Mouse (Mus musculus) retina, postnatal 7 days (tissue): Measurements from ENCODE around the gene Gm47955.
"Not testable (repeated sequence)": the region's sequence is repeated elsewhere in the genome, so short reads cannot be mapped to it uniquely, and the experiment has no call there.

Experiments
- DNase-seq: peaks from one replicate; pipeline ENCODE4 v3.0.0-alpha.2; 2012; ENCODE audit warnings: low read depth, low spot score

The Gm47955 gene

DNA sequence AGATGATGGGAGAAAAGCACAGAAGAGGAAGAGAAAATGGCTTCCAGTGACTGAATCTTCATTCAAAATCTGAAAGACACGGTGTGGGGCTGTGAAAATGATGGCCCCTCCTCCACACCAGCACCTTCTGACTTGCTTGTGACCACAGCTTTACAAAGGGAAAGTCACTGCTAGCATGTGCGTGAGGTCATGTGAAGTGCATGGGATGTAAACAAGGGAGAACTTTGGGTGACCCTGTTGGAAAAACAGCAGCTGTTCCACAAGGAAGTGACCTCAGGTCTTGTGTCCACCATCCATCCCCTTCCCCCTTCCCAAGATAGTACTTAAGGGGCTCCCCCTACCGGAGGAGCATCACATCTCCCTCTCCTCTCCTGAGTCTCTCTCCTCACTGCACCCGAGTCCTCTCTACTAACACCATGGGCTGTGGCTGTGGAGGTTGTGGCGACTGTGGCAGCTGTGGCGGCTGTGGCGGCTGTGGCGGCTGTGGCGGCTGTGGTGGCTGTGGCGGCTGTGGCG, at the start of gene Gm47955:
Gm47955 (plus strand) TSS at position 417 of the 516 bp plus-strand sequence.
- no peak for DNase-seq

DNA sequence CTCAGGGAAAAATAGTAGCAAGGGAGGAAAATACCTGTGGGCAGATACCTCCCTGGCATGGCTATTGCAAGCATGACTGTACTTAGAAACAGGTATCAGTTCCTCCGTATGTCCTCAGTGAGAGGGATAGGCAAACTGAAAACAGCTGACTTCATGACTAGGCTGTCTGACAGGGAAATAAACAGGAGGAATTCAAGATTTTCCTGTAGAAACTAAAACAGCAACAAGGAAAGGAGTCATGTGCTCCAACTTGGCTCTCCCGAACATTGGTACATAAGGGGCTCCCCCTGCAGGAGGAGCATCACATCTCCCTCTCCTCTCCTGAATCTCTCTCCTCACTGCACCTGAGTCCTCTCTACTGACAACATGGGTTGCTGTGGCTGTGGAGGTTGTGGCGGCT, 47.1 kb upstream of the Gm47955 start, which contains the start of gene A030005L19Rik:
A030005L19Rik (plus strand) TSS at position 301 of the 400 bp plus-strand sequence.
- DNase-seq: no peak

DNA sequence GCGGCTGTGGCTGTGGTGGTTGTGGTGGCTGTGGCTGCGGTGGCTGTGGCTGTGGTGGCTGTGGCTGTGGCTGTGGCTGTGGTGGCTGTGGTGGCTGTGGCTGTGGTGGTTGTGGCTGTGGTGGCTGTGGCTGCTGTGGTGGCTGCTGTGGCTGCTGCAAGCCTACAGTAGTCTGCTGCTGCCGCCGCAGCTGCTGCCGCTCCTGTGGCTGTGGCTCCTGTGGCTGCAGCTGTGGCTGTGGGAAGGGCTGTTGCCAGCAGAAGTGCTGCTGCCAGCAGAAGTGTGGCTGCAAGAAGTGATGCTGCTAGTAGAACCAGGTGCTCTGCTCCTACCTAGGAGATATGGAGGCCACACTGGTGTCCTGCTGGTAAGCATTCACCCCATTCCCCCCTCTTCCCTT, 46.7 kb upstream of the Gm47955 start:
- DNase-seq: not testable (repeated sequence)

DNA sequence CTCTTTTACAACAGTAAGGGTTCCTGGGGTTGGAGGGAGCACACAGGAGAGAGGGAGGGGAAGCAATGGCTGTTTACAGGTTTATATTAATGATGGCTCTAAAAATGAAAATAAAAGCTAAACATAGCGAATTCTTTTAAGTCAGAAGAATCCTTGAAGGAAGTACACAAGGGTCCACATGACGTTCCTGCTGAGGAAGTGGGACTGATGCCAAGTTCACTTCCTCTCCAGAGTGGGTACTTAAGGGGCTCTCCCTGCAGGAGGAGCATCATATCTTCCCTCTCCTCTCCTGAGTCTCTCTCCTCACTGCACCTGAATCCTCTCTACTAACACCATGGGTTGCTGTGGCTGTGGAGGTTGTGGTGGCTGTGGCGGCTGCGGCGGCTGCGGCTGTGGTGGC, 35.4 kb upstream of the Gm47955 start, which contains the start of gene A030014E15Rik:
A030014E15Rik (plus strand) TSS at position 268 of the 400 bp plus-strand sequence.
- DNase-seq: no peak

DNA sequence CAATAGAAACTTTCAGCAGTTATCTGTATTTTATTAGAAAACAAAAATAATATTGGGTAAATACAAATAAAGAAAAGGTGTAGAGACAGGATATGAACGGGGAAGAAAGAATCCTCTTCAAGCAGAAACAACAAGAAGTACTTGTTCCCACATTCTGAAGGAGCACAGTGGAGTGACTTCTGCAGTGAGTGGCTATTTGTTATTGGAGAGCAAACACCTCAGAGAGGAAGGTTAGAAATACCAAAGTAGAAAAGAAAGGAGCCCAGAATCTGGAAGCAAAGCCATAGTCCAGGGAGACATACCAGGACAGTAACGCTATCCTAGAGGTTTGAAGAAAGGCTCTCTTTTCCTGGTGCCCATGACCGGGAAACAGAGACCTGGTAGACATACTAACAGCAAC, 29.5 kb upstream of the Gm47955 start:
- DNase-seq: not testable (repeated sequence)

DNA sequence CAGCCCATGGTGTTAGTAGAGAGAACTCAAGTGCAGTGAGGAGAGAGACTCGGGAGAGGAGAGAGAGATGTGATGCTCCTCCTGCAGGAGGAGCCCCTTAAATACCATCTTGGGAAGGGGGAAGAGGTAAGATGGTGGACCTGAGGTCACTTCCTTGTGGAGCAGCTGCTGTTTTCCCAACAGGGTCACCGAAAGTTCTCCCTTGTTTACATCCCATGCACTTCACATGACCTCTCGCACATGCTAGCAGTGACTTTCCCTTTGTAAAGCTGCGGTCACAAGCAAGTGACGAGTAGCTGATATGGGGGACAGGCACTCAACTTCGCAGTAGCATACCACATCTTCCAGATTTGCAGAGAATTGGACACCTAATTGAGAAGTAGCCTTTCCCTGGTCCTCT, 28.8 kb upstream of the Gm47955 start, which contains the start of gene Gm6217:
Gm6217 (minus strand) TSS at position 74 of the 400 bp plus-strand sequence.
- not testable (repeated sequence) for DNase-seq

DNA sequence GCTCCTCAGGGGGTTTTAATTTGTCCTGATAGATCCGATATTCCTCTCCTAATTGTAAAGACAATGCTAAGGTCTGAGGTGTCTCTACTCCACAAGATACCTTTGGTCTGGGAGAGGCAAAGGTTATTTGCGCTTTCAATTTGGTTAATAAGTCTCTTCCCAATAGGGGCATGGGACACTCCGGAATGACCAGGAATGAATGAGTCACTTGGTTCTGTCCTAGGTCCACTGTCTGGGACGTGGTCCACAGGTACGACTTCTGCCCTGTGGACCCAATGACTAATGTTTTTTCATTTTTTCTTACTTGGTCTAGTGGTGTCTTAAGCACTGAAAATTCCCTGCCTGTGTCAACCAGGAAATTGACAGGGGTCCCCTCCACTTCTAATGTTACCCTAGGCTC, 21.4 kb upstream of the Gm47955 start:
- no peak for DNase-seq

DNA sequence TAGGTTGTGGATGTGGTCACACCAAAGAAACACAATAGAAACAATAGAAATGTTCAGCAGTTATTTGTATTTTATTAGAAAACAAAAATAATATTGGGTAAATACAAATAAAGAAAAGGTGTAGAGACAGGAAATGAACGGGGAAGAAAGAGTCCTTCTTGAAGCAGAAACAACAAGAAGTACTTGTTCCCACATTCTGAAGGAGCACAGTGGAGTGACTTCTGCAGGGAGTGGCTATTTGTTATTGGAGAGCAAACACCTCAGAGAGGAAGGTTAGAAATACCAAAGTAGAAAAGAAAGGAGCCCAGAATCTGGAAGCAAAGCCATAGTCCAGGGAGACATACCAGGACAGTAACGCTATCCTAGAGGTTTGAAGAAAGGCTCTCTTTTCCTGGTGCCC, 17.6 kb upstream of the Gm47955 start:
- DNase-seq: not testable (repeated sequence)

DNA sequence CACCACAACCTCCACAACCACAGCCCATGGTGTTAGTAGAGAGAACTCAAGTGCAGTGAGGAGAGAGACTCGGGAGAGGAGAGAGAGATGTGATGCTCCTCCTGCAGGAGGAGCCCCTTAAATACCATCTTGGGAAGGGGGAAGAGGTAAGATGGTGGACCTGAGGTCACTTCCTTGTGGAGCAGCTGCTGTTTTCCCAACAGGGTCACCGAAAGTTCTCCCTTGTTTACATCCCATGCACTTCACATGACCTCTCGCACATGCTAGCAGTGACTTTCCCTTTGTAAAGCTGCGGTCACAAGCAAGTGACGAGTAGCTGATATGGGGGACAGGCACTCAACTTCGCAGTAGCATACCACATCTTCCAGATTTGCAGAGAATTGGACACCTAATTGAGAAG, 16.8 kb upstream of the Gm47955 start, which contains the start of gene A030003K21Rik:
A030003K21Rik (minus strand) TSS at position 94 of the 400 bp plus-strand sequence.
- not testable (repeated sequence) for DNase-seq

DNA sequence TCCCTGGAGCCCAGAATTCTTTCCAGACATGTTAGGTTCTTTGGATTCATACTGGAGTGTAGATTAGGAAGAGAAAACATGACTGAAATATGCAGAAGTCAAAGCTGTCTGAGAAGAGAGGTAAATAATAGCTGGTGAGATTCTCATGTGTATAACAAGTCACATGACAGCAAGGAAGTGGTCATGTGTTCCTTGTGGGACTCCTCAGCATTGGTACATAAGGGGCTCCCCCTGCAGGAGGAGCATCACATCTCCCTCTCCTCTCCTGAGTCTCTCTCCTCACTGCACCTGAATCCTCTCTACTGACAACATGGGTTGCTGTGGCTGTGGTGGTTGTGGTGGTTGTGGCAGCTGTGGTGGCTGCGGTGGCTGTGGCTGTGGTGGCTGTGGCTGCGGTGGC, 14.1 kb upstream of the Gm47955 start:
- DNase-seq: not testable (repeated sequence)

DNA sequence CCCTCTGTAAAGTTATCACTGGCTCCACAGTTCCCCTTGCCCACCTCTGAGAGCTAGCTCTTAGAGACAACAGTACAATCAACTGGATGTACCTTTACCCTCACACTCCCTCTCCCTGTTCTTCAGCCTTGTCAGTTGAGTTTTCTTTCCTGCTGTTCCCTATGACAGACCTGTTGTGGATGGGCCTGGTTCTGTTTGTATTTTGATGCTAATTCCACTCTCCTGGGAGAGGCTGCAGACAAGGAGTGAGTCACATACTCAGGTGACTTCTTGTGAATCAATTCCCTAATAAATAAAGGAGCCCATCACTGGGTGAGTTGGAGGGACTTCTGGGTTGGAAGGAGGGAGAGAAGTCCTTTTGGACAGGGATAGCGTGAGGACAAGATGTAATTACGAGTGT, 11.5 kb upstream of the Gm47955 start:
- no peak for DNase-seq

DNA sequence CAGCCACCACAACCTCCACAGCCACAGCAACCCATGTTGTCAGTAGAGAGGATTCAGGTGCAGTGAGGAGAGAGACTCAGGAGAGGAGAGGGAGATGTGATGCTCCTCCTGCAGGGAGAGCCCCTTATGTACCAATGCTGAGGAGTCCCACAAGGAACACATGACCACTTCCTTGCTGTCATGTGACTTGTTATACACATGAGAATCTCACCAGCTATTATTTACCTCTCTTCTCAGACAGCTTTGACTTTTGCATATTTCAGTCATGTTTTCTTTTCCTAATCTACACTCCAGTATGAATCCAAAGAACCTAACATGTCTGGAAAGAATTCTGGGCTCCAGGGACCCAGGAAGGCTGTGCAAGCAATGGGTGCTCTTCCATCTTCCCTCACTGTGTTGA, 4.2 kb upstream of the Gm47955 start, which contains the start of gene Gm7544:
Gm7544 (minus strand) TSS at position 101 of the 400 bp plus-strand sequence.
- not testable (repeated sequence) for DNase-seq

DNA sequence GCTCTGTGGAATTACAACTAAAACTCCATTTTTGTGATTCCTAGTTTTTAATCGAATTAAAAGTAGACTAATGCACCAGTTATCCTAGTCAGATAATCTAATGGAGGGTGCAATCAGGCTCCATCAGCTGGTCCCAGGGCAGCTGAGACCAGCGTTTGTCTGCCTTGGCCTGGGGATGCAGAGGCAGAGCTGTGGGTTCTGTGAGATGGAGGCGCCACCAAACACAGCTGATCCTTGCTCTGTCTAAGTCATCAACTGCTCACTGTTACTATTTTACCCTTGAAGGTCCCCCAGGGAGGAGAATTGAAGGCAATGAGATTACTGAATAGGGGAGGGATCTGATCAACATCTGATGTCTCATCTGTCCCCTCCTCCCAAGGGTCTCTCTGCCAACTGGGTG, 6.3 kb downstream of the Gm47955 start:
- DNase-seq: no peak

DNA sequence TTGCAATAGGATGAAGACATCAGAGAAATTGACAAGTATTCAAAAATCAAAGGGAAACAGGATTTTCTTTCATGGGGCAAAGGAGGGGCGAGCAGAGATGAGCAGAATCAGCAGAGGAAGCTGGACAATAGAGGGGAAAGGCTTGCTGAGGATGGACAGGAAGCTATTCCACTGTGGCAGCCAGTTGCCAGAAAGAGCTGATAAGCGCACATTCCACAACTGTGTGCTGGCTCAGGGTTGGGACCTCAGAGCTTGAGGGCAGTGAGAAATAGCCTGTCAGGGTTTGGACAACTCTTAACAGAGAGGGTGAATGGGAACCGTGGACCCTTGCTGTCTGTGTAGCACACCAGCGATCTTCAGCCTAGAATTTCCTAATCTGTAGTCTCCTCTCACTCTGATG, 12.0 kb downstream of the Gm47955 start:
- DNase-seq: no peak

DNA sequence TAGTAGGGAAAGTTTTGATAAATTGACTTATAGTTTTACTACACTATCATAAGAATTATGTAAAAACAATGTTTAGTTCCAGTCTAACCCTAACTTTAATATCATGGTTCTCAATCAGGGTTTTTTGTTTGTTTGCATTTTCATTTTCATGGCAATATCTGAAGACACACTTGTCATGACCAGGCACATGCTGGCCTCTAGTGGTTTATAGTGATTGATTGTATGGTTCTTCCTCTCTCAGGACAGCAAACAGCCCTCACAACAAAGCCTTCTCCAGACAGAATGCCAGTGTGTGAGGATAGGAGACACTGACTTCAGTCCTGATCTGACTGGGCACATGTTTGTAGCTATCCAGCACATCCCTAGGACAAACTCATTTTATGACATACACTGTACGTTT, 13.2 kb downstream of the Gm47955 start:
- no peak for DNase-seq

DNA sequence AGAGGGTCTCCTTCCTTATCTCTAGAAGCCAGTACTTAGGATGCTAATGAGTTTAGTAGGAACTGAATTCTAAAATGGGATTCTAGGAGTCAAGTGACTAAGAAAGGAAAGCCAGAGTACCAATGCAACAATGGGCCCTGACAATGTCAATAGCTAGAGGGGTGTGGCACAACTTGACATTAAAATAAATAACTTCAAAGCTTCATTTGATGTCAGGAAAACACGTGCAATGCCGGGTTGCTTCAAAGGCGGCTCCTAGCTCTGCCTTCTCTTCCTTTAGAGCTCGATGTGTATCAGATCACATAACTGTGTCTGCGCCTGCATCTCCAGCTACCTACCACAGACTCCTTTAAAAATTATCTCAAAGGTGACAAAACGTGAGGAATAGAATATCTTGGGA, 13.8 kb downstream of the Gm47955 start:
- no peak for DNase-seq

DNA sequence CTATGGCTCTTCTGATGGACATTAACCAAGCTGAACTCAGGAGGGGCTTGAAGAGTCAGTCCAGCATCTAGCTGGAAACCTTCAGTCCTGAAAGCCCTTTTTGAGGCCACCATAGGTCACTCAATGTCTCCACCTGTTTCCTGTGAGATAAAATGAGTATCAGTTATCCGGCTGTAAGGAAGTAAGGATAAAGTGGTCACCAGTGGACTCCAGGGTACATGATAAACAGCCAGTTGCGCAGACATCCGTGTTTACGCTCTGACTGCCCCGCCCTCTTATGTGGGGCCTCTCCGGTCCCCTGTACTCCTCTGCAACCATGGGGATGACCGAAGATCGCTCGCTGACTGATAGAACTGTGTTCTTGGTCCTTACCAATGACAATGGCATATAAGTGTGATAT, 14.3 kb downstream of the Gm47955 start:
- no peak for DNase-seq

DNA sequence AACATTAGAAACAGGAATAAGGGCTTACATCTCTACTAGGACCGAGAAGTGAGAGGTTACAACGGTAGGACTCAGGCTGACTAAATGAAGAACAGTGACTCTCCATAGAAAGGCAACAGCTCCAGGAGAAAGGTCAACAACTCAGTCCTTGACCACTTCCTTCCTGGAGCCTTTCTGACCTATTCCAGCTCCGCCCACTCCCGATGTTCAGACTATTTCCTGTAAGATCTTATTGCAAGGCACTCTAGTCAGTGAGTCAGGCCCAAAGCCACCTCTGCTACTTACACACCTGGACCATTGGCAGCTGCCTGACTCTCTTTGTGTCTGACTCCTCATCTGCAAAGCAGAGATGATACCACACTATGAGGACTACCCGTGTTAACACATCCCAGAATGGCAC, 15.7 kb downstream of the Gm47955 start:
- no peak for DNase-seq

DNA sequence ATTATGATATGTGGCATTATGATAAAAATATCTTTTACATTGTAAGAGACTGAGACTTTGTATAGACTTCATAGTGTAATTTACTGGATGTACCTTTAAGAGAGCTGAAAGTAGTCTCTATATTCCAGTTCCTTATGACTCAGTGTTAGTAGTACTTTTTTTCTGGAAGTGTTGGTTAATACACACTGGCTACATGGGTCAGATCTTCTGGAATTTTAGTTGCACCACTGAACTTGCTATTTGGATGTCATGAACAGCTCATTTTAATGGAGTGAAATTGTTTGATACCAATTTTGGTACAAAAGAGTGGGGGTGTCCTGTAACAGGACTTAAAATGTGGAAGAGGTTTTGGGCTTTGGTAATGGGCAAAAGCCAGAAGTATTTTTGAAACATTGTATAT, 17.8 kb downstream of the Gm47955 start:
- no peak for DNase-seq

DNA sequence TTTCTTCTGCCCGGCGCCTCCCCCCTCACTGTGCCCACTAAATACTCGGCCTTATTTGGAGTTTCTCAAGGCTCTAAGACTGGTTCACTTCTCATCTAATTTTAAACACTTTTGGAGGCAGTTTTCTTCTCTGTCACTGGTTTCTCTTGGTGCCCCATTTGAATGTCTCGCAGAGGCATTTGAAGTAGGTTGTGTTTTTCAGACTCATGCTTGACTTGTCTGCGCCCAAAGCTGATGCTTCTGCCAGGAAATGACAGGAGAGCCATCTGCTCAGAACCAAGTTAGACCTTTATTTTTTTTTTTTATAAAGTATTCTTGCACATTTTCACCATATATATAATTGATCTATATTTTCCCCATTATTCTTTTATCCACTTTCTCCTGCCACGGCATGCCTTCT, 26.7 kb downstream of the Gm47955 start:
- DNase-seq: no peak

DNA sequence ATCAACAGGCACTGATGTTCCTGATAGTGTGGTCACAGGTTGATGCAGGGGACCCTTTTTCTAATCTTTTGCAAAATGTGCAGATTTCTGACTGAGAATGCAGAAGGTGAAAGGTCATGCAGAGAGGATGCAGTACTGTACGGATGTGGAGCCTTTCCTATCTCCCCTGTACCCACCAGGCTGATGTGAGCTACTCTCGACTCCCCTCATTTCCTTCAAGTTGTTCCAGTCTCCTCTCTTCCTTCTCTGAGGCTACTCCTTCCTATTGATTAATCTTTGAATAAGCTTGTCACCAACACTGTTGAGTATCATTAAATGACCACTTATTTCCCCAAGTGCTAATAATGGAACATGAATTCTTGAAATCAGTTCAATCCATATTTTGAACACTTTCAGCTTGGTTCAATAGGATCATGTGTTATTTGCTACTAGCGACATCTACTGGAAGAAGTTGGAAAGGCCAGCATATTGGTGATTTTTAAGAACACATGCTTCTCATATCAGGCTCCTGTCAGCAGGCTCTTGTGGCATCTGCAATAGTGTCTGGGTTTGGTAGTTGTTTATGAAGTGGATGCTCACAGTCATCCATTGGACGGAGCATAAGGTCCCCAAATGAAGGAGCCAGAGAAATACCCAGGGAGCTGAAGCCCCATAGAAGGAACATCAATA, 27.6 kb downstream of the Gm47955 start:
- peak; percentile 43 for DNase-seq

DNA sequence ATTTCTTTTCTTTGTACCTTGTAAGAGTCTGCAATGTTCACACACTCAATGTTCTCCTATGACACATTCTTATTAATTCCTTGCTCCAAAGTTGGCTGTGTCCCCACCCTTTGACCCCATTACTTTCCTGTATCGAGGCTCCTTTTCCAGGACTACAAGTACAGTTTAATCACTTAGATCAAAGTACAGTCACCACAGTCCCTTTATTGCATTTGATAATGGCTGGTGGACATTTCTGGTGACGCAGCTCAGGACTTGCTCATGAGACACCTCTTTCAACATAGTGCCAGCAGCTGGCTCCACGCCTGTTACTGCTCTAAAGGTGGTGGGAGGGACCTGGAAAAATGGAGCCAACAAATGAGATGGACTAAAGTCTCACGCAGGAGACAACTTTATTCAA, 31.0 kb downstream of the Gm47955 start:
- DNase-seq: no peak

DNA sequence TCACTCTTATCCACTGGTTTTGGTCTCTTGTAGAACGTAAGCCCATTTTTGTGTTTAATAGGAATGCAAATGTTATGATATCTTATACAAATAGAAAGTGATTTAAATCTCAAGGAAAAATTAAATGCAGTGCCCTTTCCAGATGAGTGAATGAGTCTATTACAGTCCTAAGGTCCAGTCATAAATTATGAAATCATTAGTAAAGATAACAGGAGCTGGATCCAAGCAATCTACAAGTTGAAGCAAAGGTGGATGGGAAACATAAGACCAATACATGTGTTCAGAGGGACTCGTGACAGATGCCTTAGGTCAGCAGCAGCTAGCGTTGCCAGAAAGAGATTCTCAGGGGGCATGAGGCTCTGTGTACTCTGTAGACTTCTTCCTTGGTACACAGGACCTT, 31.5 kb downstream of the Gm47955 start:
- DNase-seq: no peak
